Mouse (Mus musculus) heart, postnatal 0 days (tissue): ENCODE data around the gene Tnnt2. TPM values are rescaled to one million over a fixed set of nuclear protein-coding genes. Genes with fewer than 3 reads are reported as not detected.

Experiments used
- ATAC-seq: fragments of 200-750 bp; cut with Nextera tagmentation; 2 replicates; pipeline ENCODE4 v1.8.0; 2017; ENCODE audit warnings: low read depth, moderate number of reproducible peaks, moderate library complexity; ENCODE audit not compliant: insufficient read depth
- DNase-seq: peaks from one replicate; pipeline ENCODE4 v3.0.0-alpha.2; 2016; ENCODE audit warnings: low spot score
- H3K27ac ChIP-seq: fragments of 300-500 bp; sonication (generic); 2 replicates; pipeline ENCODE4 v1.5.1; 2014; ENCODE audit warnings: low read depth, mild to moderate bottlenecking
- H3K27me3 ChIP-seq: fragments of 300-500 bp; sonication (generic); 2 replicates; pipeline ENCODE4 v1.6.1; 2014; ENCODE audit warnings: low read length, mixed read lengths; ENCODE audit not compliant: control insufficient read depth, insufficient read depth
- H3K36me3 ChIP-seq: fragments of 300-500 bp; sonication (generic); replicated peaks from 2 replicates; pipeline ENCODE4 v1.6.1; 2014; ENCODE audit warnings: low read length, mixed read lengths; ENCODE audit not compliant: control insufficient read depth, insufficient read depth
- H3K4me1 ChIP-seq: fragments of 300-500 bp; sonication (generic); 2 replicates; pipeline ENCODE4 v1.6.1; 2014; ENCODE audit warnings: antibody characterized with exemption; ENCODE audit not compliant: control insufficient read depth, insufficient read depth
- H3K4me2 ChIP-seq: fragments of 300-500 bp; sonication (generic); 2 replicates; pipeline ENCODE4 v1.6.1; 2014; ENCODE audit warnings: low read depth, mild to moderate bottlenecking, low read length, moderate library complexity
- H3K4me3 ChIP-seq: fragments of 300-500 bp; sonication (generic); 2 replicates; pipeline ENCODE4 v1.5.1; 2014; ENCODE audit warnings: low read depth, low read length
- H3K9ac ChIP-seq: fragments of 300-500 bp; sonication (generic); replicated peaks from 2 replicates; pipeline ENCODE4 v1.6.1; 2014; ENCODE audit warnings: low read depth, low read length, mixed read lengths
- H3K9me3 ChIP-seq: fragments of 300-500 bp; sonication (generic); replicated peaks from 2 replicates; pipeline ENCODE4 v1.6.1; 2016; ENCODE audit warnings: low read length; ENCODE audit not compliant: control insufficient read depth
- CTCF ChIP-seq: IDR thresholded peaks from 2 replicates; pipeline ENCODE4 v1.5.1; 2016; ENCODE audit warnings: antibody characterized with exemption, control low read depth, low read depth
- EP300 ChIP-seq: IDR thresholded peaks from 2 replicates; pipeline ENCODE4 v1.6.1; 2016; ENCODE audit warnings: antibody characterized with exemption, low read depth
- WGBS: fragments of 180-500 bp; shearing (Covaris S2); extraction: QIAGEN DNeasy Blood & Tissue Kit; methylation state at CpG from one replicate; pipeline ENCODE4 v1.1.7; 2014; 5-methylcytosine and 5-hydroxymethylcytosine counted together
- polyA plus RNA-seq: library from polyadenylated mRNA; unstranded; fragments of >200 nt; fragmentation: Nextera tagmentation; extraction: Ambion mirVana; gene quantifications from 2 replicates; pipeline ENCODE4 v1.2.1, GENCODE M21; 2015
- total RNA-seq: library from RNA; depleted of rRNA; stranded (reverse); fragments of >200 nt; gene quantifications from 2 replicates; pipeline ENCODE4 v1.2.3, GENCODE M21; 2014; ENCODE audit warnings: low replicate concordance

Gene Tnnt2
- total and polyA plus RNA-seq, 2 experiments from 2014 or later, result 1,929 to 14,025 TPM

- Histone ChIP-seq H3K36me3 (no peaks in the 10 kb centered on the region), H3K4me3 (no peak overlapping the region), H3K27ac (no peak overlapping the region), H3K4me2 (no peak overlapping the region), H3K9me3 (no peaks in the 10 kb centered on the region), H3K27me3 (no peaks in the 10 kb centered on the region), H3K4me1 (no peaks in the 10 kb centered on the region), H3K9ac (no peak overlapping the region)
- ATAC-seq (no peak), DNase-seq (no peak)
- WGBS, result 79% methylated on average over 4 of the region's 4 CpGs
- TF ChIP-seq EP300 (no peak), CTCF (no peak)
Observed at GRCm38 (mm10) chr1:135872991-135873390, 36.8 kb downstream of the Tnnt2 start.

GRCm38 (mm10) chr1:135877248-135877647 is 41.1 kb downstream of the Tnnt2 start:
- H3K9me3 ChIP-seq, result no peaks in the 10 kb centered on the region
- no peaks in the 10 kb centered on the region for H3K4me1 ChIP-seq
- H3K27ac ChIP-seq, result no peak overlapping the region
- TF ChIP-seq EP300, result no peak
- TF ChIP-seq CTCF, result no peak
- H3K4me3 ChIP-seq, result no peak overlapping the region
- H3K27me3 ChIP-seq, result peaks cover 10% of the 10 kb centered on the region; the same call in 1 of the 2 replicates
- WGBS, result 73% methylated on average over 2 of the region's 2 CpGs
- no peak overlapping the region for H3K4me2 ChIP-seq
- no peak overlapping the region for H3K9ac ChIP-seq
- H3K36me3 ChIP-seq, result no peaks in the 10 kb centered on the region
- ATAC-seq (no peak), DNase-seq (no peak)

- no peak overlapping the region for H3K4me2 ChIP-seq
- H3K4me1 ChIP-seq, result no peaks in the 10 kb centered on the region
- peak; percentile 49; the same call in 1 of the 2 replicates for ATAC-seq
Observed at GRCm38 (mm10) chr1:135882385-135883109, 46.4 kb downstream of the Tnnt2 start.

GRCm38 (mm10) chr1:135889461-135890185 is 53.5 kb downstream of the Tnnt2 start:
- Histone ChIP-seq H3K4me1 (no peaks in the 10 kb centered on the region), H3K4me3 (no peak overlapping the region), H3K4me2 (no peak overlapping the region), H3K36me3 (no peaks in the 10 kb centered on the region), H3K27me3 (peaks cover 17% of the 10 kb centered on the region; the same call in 1 of the 2 replicates), H3K9ac (no peak overlapping the region), H3K9me3 (no peaks in the 10 kb centered on the region), H3K27ac (no peak overlapping the region)
- DNase-seq (no peak), ATAC-seq (peak; percentile 33; the same call in 1 of the 2 replicates)
- TF ChIP-seq CTCF, result no peak
- TF ChIP-seq EP300, result no peak
- WGBS, result 71% methylated on average over 20 of the region's 20 CpGs

More at GRCm38 (mm10) chr1:135882385-135883109, 46.4 kb downstream of the Tnnt2 start:
- no peak overlapping the region for H3K9ac ChIP-seq
- TF ChIP-seq EP300 (no peak), CTCF (peak; percentile 91)
- peak; percentile 53 for DNase-seq
- H3K4me3 ChIP-seq, result no peak overlapping the region
- H3K9me3 ChIP-seq, result no peaks in the 10 kb centered on the region
- WGBS, result 54% methylated on average over 10 of the region's 10 CpGs
- no peaks in the 10 kb centered on the region for H3K36me3 ChIP-seq
- H3K27ac ChIP-seq, result no peak overlapping the region
- H3K27me3 ChIP-seq, result peaks cover 24% of the 10 kb centered on the region

GRCm38 (mm10) chr1:135891424-135892216 is 55.5 kb downstream of the Tnnt2 start:
- H3K27ac ChIP-seq, result no peak overlapping the region
- peaks cover 14% of the 10 kb centered on the region; the same call in 1 of the 2 replicates for H3K27me3 ChIP-seq
- H3K9ac ChIP-seq, result no peak overlapping the region
- DNase-seq (no peak), ATAC-seq (no peak)
- no peak overlapping the region for H3K4me2 ChIP-seq
- no peaks in the 10 kb centered on the region for H3K9me3 ChIP-seq
- 53% methylated on average over 11 of the region's 11 CpGs for WGBS
- TF ChIP-seq EP300 (no peak), CTCF (no peak)
- no peak overlapping the region for H3K4me3 ChIP-seq
- no peaks in the 10 kb centered on the region for H3K4me1 ChIP-seq
- no peaks in the 10 kb centered on the region for H3K36me3 ChIP-seq
